Mouse (Mus musculus): ENCODE data around the gene Gm19410. TPM values are rescaled to one million over a fixed set of nuclear protein-coding genes. Genes with fewer than 3 reads are reported as not detected.
A peak's percentile ranks its signal among the peaks of the same experiment; 100 is the strongest.

The Gm19410 gene
- 0.13 and 0.14 TPM in 2 replicates for polyA plus RNA-seq (2012; rRNA removed)

GRCm38 (mm10) chr8:35765499-35766193 is at the start of gene Gm19410:
Gm19410 (plus strand) TSS chr8:35765790.
- H3K4me3 ChIP-seq (replicated peaks; ENCODE audit: insufficient read depth, low read depth, low read length), result peak within 1 kb of the TSS; percentile 13
- 1% methylated on average over 35 of the region's 35 CpGs for WGBS
- peaks cover 6% of the 10 kb centered on the region; the same call in 1 of the 2 replicates for H3K4me1 ChIP-seq (ENCODE audit: control insufficient read depth, insufficient read depth, low read length)
- H3K27me3 ChIP-seq (ENCODE audit: control insufficient read depth, insufficient read depth, low read length), result no peaks in the 10 kb centered on the region; the same call in 1 of the 2 replicates
- no peak for DNase-seq
- TF ChIP-seq CTCF (IDR thresholded peaks at IDR 0.05; ENCODE audit: borderline replicate concordance, insufficient read depth, low read depth, low read length) (no peak), POLR2A (IDR thresholded peaks at IDR 0.05; ENCODE audit: borderline replicate concordance, insufficient read depth, low read length) (no peak)
- no peak within 1 kb of the TSS for H3K27ac ChIP-seq (ENCODE audit: insufficient read depth, low read length)

- TF ChIP-seq POLR2A (IDR thresholded peaks at IDR 0.05; ENCODE audit: borderline replicate concordance, insufficient read depth, low read length) (no peak), CTCF (IDR thresholded peaks at IDR 0.05; ENCODE audit: borderline replicate concordance, insufficient read depth, low read depth, low read length) (no peak)
- no peak for DNase-seq
- Histone ChIP-seq H3K27ac (ENCODE audit: insufficient read depth, low read length) (no peak overlapping the region), H3K4me1 (ENCODE audit: control insufficient read depth, insufficient read depth, low read length) (peaks cover 3% of the 10 kb centered on the region; the same call in 1 of the 2 replicates), H3K4me3 (replicated peaks; ENCODE audit: insufficient read depth, low read depth, low read length) (no peak overlapping the region), H3K27me3 (ENCODE audit: control insufficient read depth, insufficient read depth, low read length) (no peaks in the 10 kb centered on the region)
- WGBS, result 63% methylated on average over 3 of the region's 3 CpGs
These were observed 34.8 kb upstream of the Gm19410 start for GRCm38 (mm10) chr8:35730776-35731175.

GRCm38 (mm10) chr8:35735438-35735837 is 30.2 kb upstream of the Gm19410 start:
- Histone ChIP-seq H3K27ac (ENCODE audit: insufficient read depth, low read length) (no peak overlapping the region), H3K4me1 (ENCODE audit: control insufficient read depth, insufficient read depth, low read length) (no peaks in the 10 kb centered on the region), H3K27me3 (ENCODE audit: control insufficient read depth, insufficient read depth, low read length) (no peaks in the 10 kb centered on the region), H3K4me3 (replicated peaks; ENCODE audit: insufficient read depth, low read depth, low read length) (no peak overlapping the region)
- no peak for DNase-seq
- TF ChIP-seq POLR2A (IDR thresholded peaks at IDR 0.05; ENCODE audit: borderline replicate concordance, insufficient read depth, low read length), result no peak
- no peak for TF ChIP-seq CTCF (IDR thresholded peaks at IDR 0.05; ENCODE audit: borderline replicate concordance, insufficient read depth, low read depth, low read length)
- WGBS, result 75% methylated on average over 3 of the region's 3 CpGs

- Histone ChIP-seq H3K4me3 (replicated peaks; ENCODE audit: insufficient read depth, low read depth, low read length) (no peak overlapping the region), H3K27me3 (ENCODE audit: control insufficient read depth, insufficient read depth, low read length) (no peaks in the 10 kb centered on the region), H3K27ac (ENCODE audit: insufficient read depth, low read length) (no peak overlapping the region), H3K4me1 (ENCODE audit: control insufficient read depth, insufficient read depth, low read length) (no peaks in the 10 kb centered on the region)
- no peak for DNase-seq
- 88% methylated on average over 5 of the region's 5 CpGs for WGBS
- TF ChIP-seq CTCF (IDR thresholded peaks at IDR 0.05; ENCODE audit: borderline replicate concordance, insufficient read depth, low read depth, low read length) (no peak), POLR2A (IDR thresholded peaks at IDR 0.05; ENCODE audit: borderline replicate concordance, insufficient read depth, low read length) (no peak)
These were observed 9.4 kb upstream of the Gm19410 start for GRCm38 (mm10) chr8:35756202-35756601.

- WGBS, result 8% methylated on average over 9 of the region's 9 CpGs
- no peaks in the 10 kb centered on the region; the same call in 1 of the 2 replicates for H3K27me3 ChIP-seq (ENCODE audit: control insufficient read depth, insufficient read depth, low read length)
- TF ChIP-seq CTCF (IDR thresholded peaks at IDR 0.05; ENCODE audit: borderline replicate concordance, insufficient read depth, low read depth, low read length), result no peak
- H3K4me3 ChIP-seq (replicated peaks; ENCODE audit: insufficient read depth, low read depth, low read length), result peak overlapping the region; percentile 13
- DNase-seq, result no peak
- no peak overlapping the region for H3K27ac ChIP-seq (ENCODE audit: insufficient read depth, low read length)
- peaks cover 6% of the 10 kb centered on the region; the same call in 1 of the 2 replicates for H3K4me1 ChIP-seq (ENCODE audit: control insufficient read depth, insufficient read depth, low read length)
These were observed 570 bp upstream of the Gm19410 start for GRCm38 (mm10) chr8:35765020-35765419.

- no peak overlapping the region for H3K27ac ChIP-seq (ENCODE audit: insufficient read depth, low read length)
- TF ChIP-seq POLR2A (IDR thresholded peaks at IDR 0.05; ENCODE audit: borderline replicate concordance, insufficient read depth, low read length) (no peak), CTCF (IDR thresholded peaks at IDR 0.05; ENCODE audit: borderline replicate concordance, insufficient read depth, low read depth, low read length) (no peak)
- no peaks in the 10 kb centered on the region; the same call in 1 of the 2 replicates for H3K4me1 ChIP-seq (ENCODE audit: control insufficient read depth, insufficient read depth, low read length)
- H3K27me3 ChIP-seq (ENCODE audit: control insufficient read depth, insufficient read depth, low read length), result no peaks in the 10 kb centered on the region
- DNase-seq, result peak in 1 of 2 experiments; percentile 35
- WGBS, result 10% methylated on average over 7 of the region's 7 CpGs
- no peak overlapping the region for H3K4me3 ChIP-seq (replicated peaks; ENCODE audit: insufficient read depth, low read depth, low read length)
These were observed 7.9 kb downstream of the Gm19410 start for GRCm38 (mm10) chr8:35773508-35773907.

Data from cerebellum, adult 2 months (tissue).